Mouse (Mus musculus) left cerebral cortex, adult 2 months (tissue): ENCODE data around the gene Rfxap. TPM values are rescaled to one million over a fixed set of nuclear protein-coding genes. Genes with fewer than 3 reads are reported as not detected.

Experiments used
- DNase-seq, 2 experiments: peaks; one replicate each; pipeline ENCODE4 v3.0.0; 2021 to 2022; ENCODE audit warnings: low spot score in 2 of 2, mixed read lengths in 1 of 2; ENCODE audit errors: extremely low spot score in 1 of 2
- H3K27ac ChIP-seq: fragments of 200-600 bp; 2 replicates; pipeline ENCODE4 v1.8.1; 2022
- H3K4me3 ChIP-seq: fragments of 200-600 bp; 2 replicates; pipeline ENCODE4 v1.8.1; 2022
- CTCF ChIP-seq: fragments of 200-600 bp; IDR thresholded peaks from 2 replicates; pipeline ENCODE4 v1.8.1; 2022; ENCODE audit warnings: antibody characterized with exemption, mild to moderate bottlenecking, moderate library complexity
- intact Hi-C: fragments of 180-260 bp; cut with DNase I; formaldehyde crosslinking; loops from one replicate; pipeline ENCODE4 v1.15.1; 2025
- total RNA-seq, 2 experiments: library from RNA; stranded (reverse); gene quantifications; 2 replicates each; pipeline ENCODE4 v1.2.3; 2021

Gene Rfxap
- total RNA-seq, 2 experiments from 2014 or later: 47.9 to 49.5 TPM

GRCm38 (mm10) chr3:54797211-54797610 lies 10.4 kb downstream of the Rfxap start:
- peak; percentile 59 for TF ChIP-seq CTCF
- Histone ChIP-seq H3K27ac (no peak overlapping the region), H3K4me3 (no peak overlapping the region)
- intact Hi-C loops: loop anchor here (2.0 to 5.0 kb wide), 2 partner anchors 40 to 62 kb away; partner anchors contain the start of genes Alg5, Exosc8 and Smad9
- DNase-seq: peak; percentile 50 to 61

DNA sequence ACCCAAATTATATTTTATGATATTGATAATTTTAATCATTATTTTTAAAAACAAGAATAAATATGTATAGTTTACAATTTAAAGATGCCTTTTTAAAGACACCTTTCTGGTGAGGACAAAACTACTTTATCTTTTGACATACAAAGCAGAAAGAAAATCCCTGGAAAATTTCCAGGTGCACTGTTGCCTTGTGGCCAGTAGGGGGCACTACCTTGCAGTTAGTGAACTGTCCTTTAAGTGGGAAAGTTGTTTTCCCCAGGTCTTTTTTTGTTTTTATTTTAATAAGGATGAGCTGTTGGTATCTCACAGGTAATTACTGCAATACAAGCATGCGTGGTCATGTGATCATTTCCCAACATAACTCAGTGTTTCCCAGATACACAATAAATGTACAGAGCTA lies 11.8 kb downstream of the Rfxap start:
- Histone ChIP-seq H3K27ac (no peak overlapping the region), H3K4me3 (no peak overlapping the region)
- peak; percentile 77 for TF ChIP-seq CTCF
- DNase-seq: no peak
- intact Hi-C loops: loop anchor here (2.0 to 5.0 kb wide), 2 partner anchors 39 to 61 kb away; partner anchors contain the start of genes Alg5, Exosc8 and Smad9

GRCm38 (mm10) chr3:54795379-54795778 lies 12.2 kb downstream of the Rfxap start:
- no peak overlapping the region for H3K27ac ChIP-seq
- intact Hi-C loops: loop anchor here (5.0 kb wide), 1 partner anchor 38 kb away; the partner anchor contains the start of gene Smad9
- DNase-seq: no peak

GRCm38 (mm10) chr3:54793762-54794161 lies 13.8 kb downstream of the Rfxap start:
- Histone ChIP-seq H3K27ac (no peak overlapping the region), H3K4me3 (no peak overlapping the region)
- intact Hi-C loops: no loop called here
- peak; percentile 33 for TF ChIP-seq CTCF
- DNase-seq: no peak

More at GRCm38 (mm10) chr3:54795379-54795778, 12.2 kb downstream of the Rfxap start:
- H3K4me3 ChIP-seq: no peak overlapping the region
- no peak for TF ChIP-seq CTCF

- H3K27ac ChIP-seq: no peak overlapping the region
- no peak overlapping the region for H3K4me3 ChIP-seq
- TF ChIP-seq CTCF: no peak
- intact Hi-C loops: no loop called here
- DNase-seq: no peak
Observed at GRCm38 (mm10) chr3:54791822-54792677, 15.5 kb downstream of the Rfxap start.

DNA sequence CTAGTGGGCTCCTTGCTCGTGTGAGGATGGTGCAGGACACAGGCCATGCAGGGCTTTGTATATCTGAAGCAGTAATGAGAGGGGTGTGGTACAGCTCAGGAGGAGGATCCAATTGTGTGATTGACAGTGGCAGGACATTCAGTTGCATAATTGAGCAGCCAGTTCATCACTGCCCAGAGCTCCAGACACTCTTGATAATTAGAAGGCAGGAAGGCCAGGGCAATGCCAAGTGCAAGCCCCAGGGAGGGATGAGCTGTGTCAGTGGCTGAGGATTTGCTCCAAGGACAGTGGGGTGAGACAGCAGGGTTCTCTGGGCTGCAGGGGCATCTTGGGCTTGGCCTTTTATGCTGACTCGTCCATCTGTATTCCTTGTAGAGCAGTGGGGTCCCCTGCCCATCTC lies 17.0 kb downstream of the Rfxap start:
- TF ChIP-seq CTCF: no peak
- Histone ChIP-seq H3K27ac (no peak overlapping the region), H3K4me3 (no peak overlapping the region)
- DNase-seq: no peak
- intact Hi-C loops: no loop called here

- no peak overlapping the region for H3K27ac ChIP-seq
- no peak for TF ChIP-seq CTCF
- intact Hi-C loops: no loop called here
- no peak for DNase-seq
- H3K4me3 ChIP-seq: no peak overlapping the region
Observed at GRCm38 (mm10) chr3:54775989-54776631, 31.5 kb downstream of the Rfxap start.

- Histone ChIP-seq H3K4me3 (no peak overlapping the region), H3K27ac (no peak overlapping the region)
- no peak for DNase-seq
- intact Hi-C loops: no loop called here
- peak; percentile 9; the same call in 1 of the 2 replicates for TF ChIP-seq CTCF
Observed at GRCm38 (mm10) chr3:54773613-54774012, 34.0 kb downstream of the Rfxap start.

DNA sequence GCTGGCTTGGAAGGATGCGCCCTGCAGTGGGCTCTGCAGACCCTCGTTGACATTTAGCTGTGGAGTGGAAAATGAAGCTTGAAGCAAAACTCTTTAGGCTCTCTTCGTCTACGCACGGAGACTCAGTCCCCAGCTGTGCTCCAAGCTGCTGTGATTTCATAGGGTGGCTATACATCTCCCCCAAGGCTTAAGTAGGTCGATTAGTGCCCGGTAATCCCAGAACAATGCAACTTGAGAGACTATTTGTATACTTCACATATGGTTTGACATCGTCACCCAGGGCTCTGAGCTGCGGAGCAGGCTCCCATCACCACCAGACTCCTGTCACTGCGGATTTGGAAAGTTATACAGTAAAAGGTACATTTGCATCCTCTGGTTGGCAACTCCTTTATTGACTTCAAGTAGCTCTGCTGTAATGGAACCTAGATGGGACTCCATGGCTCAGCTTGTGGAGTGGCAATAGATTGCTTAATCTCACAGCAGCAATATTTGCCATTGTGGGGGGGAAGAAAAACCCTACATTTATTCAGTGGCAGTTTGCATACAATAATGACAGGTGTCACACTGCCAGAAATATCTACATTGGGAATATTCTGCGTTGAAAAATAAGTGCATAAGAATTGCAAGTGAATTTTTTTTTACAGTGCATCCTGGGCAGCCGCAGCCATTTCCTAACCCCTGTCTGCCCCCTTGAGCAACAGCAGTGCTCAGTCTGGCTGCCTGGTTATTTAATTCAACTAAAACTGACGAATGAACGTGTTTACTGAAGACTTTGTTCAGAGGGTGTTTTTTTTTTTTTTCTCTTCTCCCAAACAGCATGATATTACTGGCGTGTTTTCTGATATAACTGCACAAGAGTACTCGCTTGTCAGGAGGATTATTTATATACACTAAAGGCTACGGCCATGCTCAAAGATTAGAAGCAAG lies 38.0 kb downstream of the Rfxap start:
- no peak for DNase-seq
- intact Hi-C loops: no loop called here
- no peak overlapping the region for H3K27ac ChIP-seq
- H3K4me3 ChIP-seq: no peak overlapping the region
- TF ChIP-seq CTCF: no peak

DNA sequence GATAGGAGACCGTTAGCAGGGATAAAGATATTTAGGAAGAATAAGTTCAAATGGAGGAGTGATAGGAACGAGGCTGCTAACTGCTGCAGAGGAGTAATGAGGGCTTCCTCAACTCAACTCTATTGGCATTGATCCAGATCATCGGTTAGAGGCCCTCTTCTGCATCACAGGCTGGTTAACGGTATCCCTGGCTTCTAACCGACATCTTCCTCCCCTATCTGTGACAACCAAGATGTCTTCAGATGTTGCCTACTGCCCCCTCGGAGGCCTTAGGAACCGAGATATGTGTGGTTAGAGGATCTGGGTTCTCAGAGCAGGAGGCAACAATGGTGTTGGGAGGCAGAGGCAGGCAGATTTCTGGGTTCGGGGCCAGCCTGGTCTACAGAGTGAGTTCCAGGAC lies 39.0 kb downstream of the Rfxap start:
- no peak for DNase-seq
- Histone ChIP-seq H3K4me3 (no peak overlapping the region), H3K27ac (no peak overlapping the region)
- TF ChIP-seq CTCF: no peak
- intact Hi-C loops: no loop called here

GRCm38 (mm10) chr3:54766811-54767210 lies 40.8 kb downstream of the Rfxap start:
- Histone ChIP-seq H3K27ac (no peak overlapping the region), H3K4me3 (no peak overlapping the region)
- DNase-seq: no peak
- no peak for TF ChIP-seq CTCF
- intact Hi-C loops: no loop called here
